Mouse (Mus musculus) forebrain, postnatal 0 days (tissue): ENCODE results near the gene Txndc2. TPM values are rescaled to one million over a fixed set of nuclear protein-coding genes. Genes with fewer than 3 reads are reported as not detected.

Experiments used
- ATAC-seq: fragments of 200-750 bp; cut with Nextera tagmentation; 2 replicates; pipeline ENCODE4 v1.8.0; 2017; ENCODE audit warnings: mild to moderate bottlenecking, moderate library complexity
- DNase-seq: peaks from one replicate; pipeline ENCODE4 v3.0.0-alpha.2; 2015
- H3K27ac ChIP-seq: fragments of 300-500 bp; sonication (generic); 2 replicates; pipeline ENCODE4 v1.5.1; 2014; ENCODE audit warnings: low read depth, mild to moderate bottlenecking, antibody characterized with exemption, low read length, moderate library complexity, mixed read lengths
- H3K27me3 ChIP-seq: fragments of 300-500 bp; sonication (generic); 2 replicates; pipeline ENCODE4 v1.6.1; 2014; ENCODE audit warnings: mild to moderate bottlenecking, low read length, mixed read lengths; ENCODE audit not compliant: insufficient read depth
- H3K36me3 ChIP-seq: fragments of 300-500 bp; sonication (generic); 2 replicates; pipeline ENCODE4 v1.6.1; 2014; ENCODE audit warnings: mild to moderate bottlenecking, moderate library complexity; ENCODE audit not compliant: insufficient read depth
- H3K4me1 ChIP-seq: fragments of 300-500 bp; sonication (generic); 2 replicates; pipeline ENCODE4 v1.6.1; 2014; ENCODE audit warnings: antibody characterized with exemption; ENCODE audit not compliant: insufficient read depth
- H3K4me2 ChIP-seq: fragments of 300-500 bp; sonication (generic); 2 replicates; pipeline ENCODE4 v1.6.1; 2014; ENCODE audit warnings: low read depth, mild to moderate bottlenecking, moderate library complexity
- H3K4me3 ChIP-seq: fragments of 300-500 bp; sonication (generic); 2 replicates; pipeline ENCODE4 v1.5.1; 2014; ENCODE audit warnings: low read depth, low read length, mixed read lengths
- H3K9ac ChIP-seq: fragments of 300-500 bp; sonication (generic); 2 replicates; pipeline ENCODE4 v1.6.1; 2014; ENCODE audit warnings: mild to moderate bottlenecking
- H3K9me3 ChIP-seq: fragments of 300-500 bp; sonication (generic); 2 replicates; pipeline ENCODE4 v1.6.1; 2016; ENCODE audit warnings: low read length
- CTCF ChIP-seq: sonication (generic); IDR thresholded peaks from 2 replicates; pipeline ENCODE4 v1.5.1; 2016; ENCODE audit warnings: antibody characterized with exemption, control low read depth, low read depth
- WGBS: fragments of 180-500 bp; shearing (Covaris S2); extraction: QIAGEN DNeasy Blood & Tissue Kit; methylation state at CpG from one replicate; pipeline ENCODE4 v1.1.7; 2014; 5-methylcytosine and 5-hydroxymethylcytosine counted together
- polyA plus RNA-seq: library from polyadenylated mRNA; unstranded; fragments of >200 nt; fragmentation: Nextera tagmentation; extraction: Ambion mirVana; gene quantifications from 2 replicates; pipeline ENCODE4 v1.2.1, GENCODE M21; 2015
- total RNA-seq: library from RNA; depleted of rRNA; stranded (reverse); fragments of >200 nt; gene quantifications from 2 replicates; pipeline ENCODE4 v1.2.3, GENCODE M21; 2014

Txndc2 gene
- total and polyA plus RNA-seq, 2 experiments from 2014 or later: 0.19 TPM; not detected in 1

- H3K9me3 ChIP-seq: no peaks in the 10 kb centered on the region
- WGBS: 90% methylated on average over 6 of the region's 6 CpGs
- no peak overlapping the region for H3K4me3 ChIP-seq
- H3K36me3 ChIP-seq: 0 out of 2 replicates have a peak, but pooled peaks cover 7% of the 10 kb centered on the region
- ATAC-seq (no peak), DNase-seq (no peak)
- H3K27ac ChIP-seq: no peak overlapping the region
- TF ChIP-seq CTCF: no peak
- no peak overlapping the region for H3K9ac ChIP-seq
- H3K27me3 ChIP-seq: no peaks in the 10 kb centered on the region
- no peaks in the 10 kb centered on the region for H3K4me1 ChIP-seq
- H3K4me2 ChIP-seq: no peak overlapping the region
Measured at GRCm38 (mm10) chr17:65656731-65657130, 14.8 kb upstream of the Txndc2 start.

- no peak overlapping the region for H3K27ac ChIP-seq
- TF ChIP-seq CTCF: no peak
- ATAC-seq (no peak), DNase-seq (no peak)
- H3K27me3 ChIP-seq: no peaks in the 10 kb centered on the region
- WGBS: 84% methylated on average over 8 of the region's 8 CpGs
- no peak overlapping the region for H3K4me2 ChIP-seq
- no peaks in the 10 kb centered on the region for H3K9me3 ChIP-seq
- 0 out of 2 replicates have a peak, but pooled peaks cover 7% of the 10 kb centered on the region for H3K36me3 ChIP-seq
- H3K4me3 ChIP-seq: no peak overlapping the region
- no peaks in the 10 kb centered on the region for H3K4me1 ChIP-seq
- no peak overlapping the region for H3K9ac ChIP-seq
Measured at GRCm38 (mm10) chr17:65656076-65656475, 14.1 kb upstream of the Txndc2 start.

GRCm38 (mm10) chr17:65655608-65656007 lies 13.6 kb upstream of the Txndc2 start:
- 69% methylated on average over 4 of the region's 4 CpGs for WGBS
- DNase-seq (no peak), ATAC-seq (no peak)
- H3K9ac ChIP-seq: no peak overlapping the region
- H3K4me1 ChIP-seq: no peaks in the 10 kb centered on the region
- H3K27ac ChIP-seq: no peak overlapping the region
- TF ChIP-seq CTCF: no peak
- no peaks in the 10 kb centered on the region for H3K9me3 ChIP-seq
- H3K4me2 ChIP-seq: no peak overlapping the region
- peaks cover 7% of the 10 kb centered on the region; the same call in 1 of the 2 replicates for H3K36me3 ChIP-seq
- H3K27me3 ChIP-seq: no peaks in the 10 kb centered on the region
- no peak overlapping the region for H3K4me3 ChIP-seq

GRCm38 (mm10) chr17:65650598-65650997 lies 8.6 kb upstream of the Txndc2 start:
- DNase-seq: no peak
- no peak overlapping the region for H3K4me2 ChIP-seq
- peaks cover 7% of the 10 kb centered on the region; the same call in 1 of the 2 replicates for H3K36me3 ChIP-seq
- H3K4me3 ChIP-seq: no peak overlapping the region
- no peaks in the 10 kb centered on the region for H3K27me3 ChIP-seq
- no peak for ATAC-seq
- H3K4me1 ChIP-seq: no peaks in the 10 kb centered on the region
- no peak overlapping the region for H3K27ac ChIP-seq
- no peak overlapping the region for H3K9ac ChIP-seq
- TF ChIP-seq CTCF: no peak
- H3K9me3 ChIP-seq: no peaks in the 10 kb centered on the region
- 90% methylated on average over 6 of the region's 6 CpGs for WGBS

- Histone ChIP-seq H3K27ac (no peak overlapping the region), H3K9me3 (no peaks in the 10 kb centered on the region), H3K27me3 (no peaks in the 10 kb centered on the region), H3K4me3 (no peak overlapping the region), H3K9ac (no peak overlapping the region), H3K4me2 (no peak overlapping the region), H3K4me1 (no peaks in the 10 kb centered on the region), H3K36me3 (peaks cover 7% of the 10 kb centered on the region; the same call in 1 of the 2 replicates)
- ATAC-seq (no peak), DNase-seq (no peak)
- TF ChIP-seq CTCF: no peak
- WGBS: 90% methylated on average over 2 of the region's 2 CpGs
Measured at GRCm38 (mm10) chr17:65649175-65649493, 7.2 kb upstream of the Txndc2 start.

- H3K4me2 ChIP-seq: no peak overlapping the region
- no peak overlapping the region for H3K9ac ChIP-seq
- ATAC-seq (no peak), DNase-seq (no peak)
- no peak overlapping the region for H3K27ac ChIP-seq
- H3K9me3 ChIP-seq: no peaks in the 10 kb centered on the region
- H3K4me3 ChIP-seq: no peak overlapping the region
- 0 out of 2 replicates have a peak, but pooled peaks cover under 1% of the 10 kb centered on the region for H3K4me1 ChIP-seq
- H3K36me3 ChIP-seq: peaks cover 7% of the 10 kb centered on the region; the same call in 1 of the 2 replicates
- 89% methylated on average over 9 of the region's 9 CpGs for WGBS
- H3K27me3 ChIP-seq: no peaks in the 10 kb centered on the region
- TF ChIP-seq CTCF: no peak
Measured at GRCm38 (mm10) chr17:65648371-65649174, 6.6 kb upstream of the Txndc2 start.

- ATAC-seq: no peak
- 64% methylated on average over 5 of the region's 5 CpGs for WGBS
Measured at GRCm38 (mm10) chr17:65647961-65648360, 6.0 kb upstream of the Txndc2 start.

More at GRCm38 (mm10) chr17:65647961-65648360, 6.0 kb upstream of the Txndc2 start:
- DNase-seq: no peak
- H3K36me3 ChIP-seq: peaks cover 7% of the 10 kb centered on the region; the same call in 1 of the 2 replicates
- no peaks in the 10 kb centered on the region for H3K27me3 ChIP-seq
- H3K4me3 ChIP-seq: no peak overlapping the region
- H3K4me2 ChIP-seq: no peak overlapping the region
- no peak overlapping the region for H3K27ac ChIP-seq
- H3K9me3 ChIP-seq: no peaks in the 10 kb centered on the region
- TF ChIP-seq CTCF: no peak
- H3K9ac ChIP-seq: no peak overlapping the region
- 0 out of 2 replicates have a peak, but pooled peaks cover 5% of the 10 kb centered on the region for H3K4me1 ChIP-seq
